Mouse (Mus musculus) small intestine, adult 2 months (tissue): Measurements from ENCODE around the gene Ncapd3.

ENCODE experiments used
- CTCF ChIP-seq: fragments of 200-500 bp; IDR thresholded peaks from 2 replicates; pipeline ENCODE4 v1.5.1; 2012; ENCODE audit warnings: low read depth, mild to moderate bottlenecking, control low read depth, inconsistent platforms, low read length, moderate library complexity, mixed read lengths; ENCODE audit not compliant: insufficient replicate concordance, insufficient read length; ENCODE audit errors: extremely low read depth
- POLR2A ChIP-seq: fragments of 200-500 bp; IDR thresholded peaks from 2 replicates; pipeline ENCODE4 v1.6.1; 2012; ENCODE audit warnings: low read depth, mild to moderate bottlenecking, control low read depth, inconsistent platforms, low read length, moderate library complexity

- TF ChIP-seq CTCF (no peak), POLR2A (no peak)
Measured at GRCm38 (mm10) chr9:27110681-27111080, 80.7 kb downstream of the Ncapd3 start.
